Mouse (Mus musculus) thymus, adult 2 months (tissue): ENCODE measurements around the gene Nfia.

Experiments used
- CTCF ChIP-seq: fragments of 200-500 bp; IDR thresholded peaks from 2 replicates; pipeline ENCODE4 v1.5.1; 2012; ENCODE audit warnings: mild to moderate bottlenecking, control low read depth, low read length, moderate library complexity, borderline replicate concordance; ENCODE audit not compliant: control insufficient read depth, poor library complexity, insufficient read depth; ENCODE audit errors: extremely low read depth
- POLR2A ChIP-seq: fragments of 200-500 bp; IDR thresholded peaks from 2 replicates; pipeline ENCODE4 v1.6.1; 2012; ENCODE audit warnings: mild to moderate bottlenecking, low read length, control low read depth, moderate library complexity; ENCODE audit not compliant: control insufficient read depth, poor library complexity, insufficient read depth; ENCODE audit errors: extremely low read depth

- TF ChIP-seq POLR2A (no peak), CTCF (no peak)
Measured at GRCm38 (mm10) chr4:98114966-98115365, 342.4 kb downstream of the Nfia start.
